Mouse (Mus musculus): ENCODE results near the gene Lpgat1.
A peak's percentile ranks its signal among the peaks of the same experiment; 100 is the strongest.

The Lpgat1 gene

DNA sequence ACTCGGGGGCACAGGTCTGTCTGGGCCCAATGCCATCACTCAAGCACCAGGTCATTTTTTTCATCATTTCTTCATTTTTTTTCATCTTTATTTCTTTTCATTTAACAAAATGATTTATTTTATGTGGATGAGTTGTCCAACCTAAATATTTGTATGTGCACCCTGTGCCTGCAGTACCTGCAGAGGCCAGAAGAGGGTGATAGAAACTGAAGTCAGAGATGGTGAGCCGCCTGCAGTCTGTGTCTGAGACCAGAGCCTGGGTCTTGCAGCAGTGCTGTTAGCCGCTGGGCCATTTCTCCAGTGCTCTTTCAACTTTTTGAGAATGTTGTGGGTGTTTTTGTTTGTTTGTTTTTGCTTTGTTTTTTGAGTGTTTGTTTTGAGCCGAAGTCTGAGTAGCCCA lies 89.1 kb downstream of the Lpgat1 start:
- no peak for DNase-seq (ENCODE audit: low spot score)

DNA sequence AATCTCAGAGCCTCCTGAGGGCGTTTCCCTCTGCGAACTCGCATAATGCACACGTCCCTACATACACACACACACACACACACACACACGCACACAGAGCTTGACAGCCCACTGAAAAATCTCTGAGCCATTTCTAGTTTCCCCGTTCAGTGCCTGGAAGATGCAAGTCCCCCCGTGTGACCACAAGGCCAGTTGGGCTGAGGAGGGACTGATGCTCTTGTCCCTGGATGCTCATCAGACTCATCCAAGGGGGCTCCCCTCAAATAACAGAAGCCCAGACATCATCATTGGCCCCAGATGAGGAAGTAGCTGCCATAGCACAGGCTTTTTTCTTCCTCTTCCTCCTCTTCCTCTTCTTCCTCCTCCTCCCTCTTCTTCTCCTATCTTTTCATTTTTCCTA lies 90.3 kb downstream of the Lpgat1 start:
- DNase-seq (ENCODE audit: low spot score) = no peak

DNA sequence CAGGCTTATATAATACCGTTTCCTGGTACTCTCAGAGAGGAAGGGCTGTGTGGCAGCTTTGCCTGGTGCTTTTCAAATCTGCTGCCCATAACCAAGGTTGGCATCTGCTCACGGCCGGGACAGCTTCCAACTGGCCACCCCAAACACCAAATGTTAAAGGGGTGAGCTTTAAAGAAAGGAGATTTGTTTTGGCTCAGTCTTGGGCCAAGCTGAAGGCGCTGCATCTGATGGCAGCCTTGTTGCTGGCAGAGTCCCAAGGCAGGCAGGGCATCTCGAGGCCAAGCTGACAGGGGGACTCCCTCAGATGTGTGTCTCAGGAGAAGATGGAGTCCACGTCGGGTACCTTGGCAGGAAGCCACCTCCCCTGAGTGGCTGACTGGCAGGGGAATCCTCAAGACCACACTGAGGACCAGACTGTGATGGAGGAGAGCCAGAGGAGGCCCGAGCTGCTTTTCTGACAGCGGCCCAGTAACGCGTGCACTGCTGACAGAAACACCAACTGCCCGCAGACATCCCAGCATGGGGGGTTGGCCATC lies 91.1 kb downstream of the Lpgat1 start:
- DNase-seq (ENCODE audit: low spot score) = no peak

DNA sequence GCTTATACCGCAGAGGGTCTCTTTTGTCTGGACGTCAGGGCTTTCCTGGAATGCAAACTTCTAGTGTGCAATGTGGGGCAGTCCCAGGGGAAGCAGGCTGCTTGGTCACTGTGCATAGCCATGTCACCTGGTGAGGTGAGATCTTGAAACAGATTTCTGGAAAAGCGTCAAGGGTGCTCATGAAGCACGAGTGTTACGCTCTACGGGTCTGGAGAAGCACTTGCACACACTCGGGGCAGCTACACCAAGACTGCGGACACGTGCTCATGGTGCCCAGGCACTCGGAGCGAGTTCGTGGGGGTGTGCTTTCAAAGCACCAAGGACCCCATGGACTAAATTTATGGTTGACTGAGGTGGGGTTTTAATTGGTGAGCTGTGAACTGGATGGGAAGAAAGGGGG lies 94.1 kb downstream of the Lpgat1 start:
- no peak for DNase-seq (ENCODE audit: low spot score)

DNA sequence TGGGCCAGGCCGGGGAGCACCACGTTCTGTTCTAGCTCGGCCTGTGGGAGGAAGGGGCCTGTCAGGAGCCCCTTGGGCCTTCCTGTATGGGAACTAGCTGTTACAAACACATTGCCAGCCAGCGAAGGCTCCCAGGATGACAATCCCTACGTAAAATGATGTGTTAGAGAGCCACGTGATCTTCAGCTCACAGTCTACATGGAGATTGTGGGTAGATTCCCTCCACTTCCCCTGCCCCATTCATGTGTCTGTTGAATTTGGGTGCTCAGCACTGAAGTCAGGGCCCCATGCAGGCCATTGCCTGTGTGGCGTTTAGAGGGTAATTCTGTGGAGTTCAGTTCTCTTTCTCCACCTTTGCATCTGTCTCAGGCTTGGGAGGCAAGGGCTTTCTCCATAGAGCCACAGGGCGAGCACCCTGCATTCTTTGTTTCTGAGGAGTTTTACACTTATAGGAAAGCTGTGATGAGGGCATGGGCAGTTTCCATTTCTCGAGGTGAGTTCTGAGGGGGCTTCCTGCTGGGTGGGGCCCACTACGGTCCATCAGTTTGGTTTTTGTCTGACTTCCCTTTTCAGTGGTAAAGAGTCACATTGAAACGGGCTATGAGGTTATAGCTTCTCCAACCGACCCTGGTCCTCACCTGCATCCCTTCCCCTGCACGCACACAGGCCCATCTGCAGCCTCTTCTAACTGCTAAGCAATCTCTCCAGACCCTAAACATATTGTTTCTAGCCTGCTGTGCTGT lies 95.5 kb downstream of the Lpgat1 start:
- no peak for DNase-seq (ENCODE audit: low spot score)

DNA sequence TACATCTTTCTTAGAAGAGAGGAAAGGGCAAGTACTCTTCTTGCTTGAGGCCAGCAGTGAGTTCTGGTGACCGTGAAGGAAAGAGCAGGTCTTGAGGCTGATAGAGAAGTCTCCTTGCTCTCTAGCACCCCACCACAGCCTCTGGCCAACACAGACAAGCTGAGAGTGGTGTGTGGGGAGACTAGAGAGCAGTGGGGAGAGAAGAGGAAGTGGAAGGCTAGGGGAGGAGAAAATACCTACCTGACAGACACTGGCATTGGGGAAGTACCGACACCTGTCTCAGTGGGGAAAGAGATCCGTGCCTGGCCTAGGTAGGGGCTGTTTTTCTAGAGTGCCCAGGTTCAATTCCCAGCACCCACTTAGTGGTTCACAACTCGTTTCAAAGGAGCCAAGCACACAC lies 96.6 kb downstream of the Lpgat1 start:
- DNase-seq (ENCODE audit: low spot score) = no peak

DNA sequence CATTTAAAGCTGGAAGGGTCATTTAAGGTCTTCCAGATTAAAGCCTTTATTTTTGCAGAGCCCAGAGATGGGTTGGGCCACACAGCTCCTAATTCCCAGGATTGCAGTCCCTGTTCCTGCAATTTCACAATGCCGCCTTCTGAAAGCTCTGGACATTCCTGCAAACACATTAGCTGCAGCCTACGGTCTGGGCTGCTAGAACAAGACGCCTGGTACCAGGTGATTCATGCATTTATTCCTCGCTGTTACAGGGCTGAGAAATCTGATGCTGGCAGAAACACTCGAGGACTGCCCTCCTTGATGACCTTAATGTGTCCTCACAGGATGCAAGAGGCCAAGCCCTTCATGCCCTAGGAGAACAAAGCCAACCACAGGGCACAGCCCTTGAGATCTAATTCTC lies 97.3 kb downstream of the Lpgat1 start:
- no peak for DNase-seq (ENCODE audit: low spot score)

DNA sequence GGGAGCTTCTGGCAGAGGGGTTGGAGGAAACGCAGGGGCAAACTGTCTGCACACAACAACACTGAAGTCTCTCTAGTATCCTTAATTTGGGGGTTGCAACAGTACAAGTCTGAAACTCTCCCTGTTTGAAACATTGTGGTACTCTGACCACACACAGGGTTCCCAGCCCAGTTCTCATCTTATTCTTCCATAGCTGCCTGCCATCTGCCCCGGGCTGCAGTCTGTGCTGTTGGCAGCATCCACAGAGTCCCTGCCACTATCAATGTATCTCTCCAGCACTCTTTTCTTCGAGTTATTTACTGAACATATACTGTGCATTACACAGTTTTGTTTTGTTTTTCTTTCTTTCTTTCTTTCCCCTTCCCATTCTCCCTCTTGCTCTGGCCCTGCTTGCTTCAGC lies 99.0 kb downstream of the Lpgat1 start:
- no peak for DNase-seq (ENCODE audit: low spot score)

DNA sequence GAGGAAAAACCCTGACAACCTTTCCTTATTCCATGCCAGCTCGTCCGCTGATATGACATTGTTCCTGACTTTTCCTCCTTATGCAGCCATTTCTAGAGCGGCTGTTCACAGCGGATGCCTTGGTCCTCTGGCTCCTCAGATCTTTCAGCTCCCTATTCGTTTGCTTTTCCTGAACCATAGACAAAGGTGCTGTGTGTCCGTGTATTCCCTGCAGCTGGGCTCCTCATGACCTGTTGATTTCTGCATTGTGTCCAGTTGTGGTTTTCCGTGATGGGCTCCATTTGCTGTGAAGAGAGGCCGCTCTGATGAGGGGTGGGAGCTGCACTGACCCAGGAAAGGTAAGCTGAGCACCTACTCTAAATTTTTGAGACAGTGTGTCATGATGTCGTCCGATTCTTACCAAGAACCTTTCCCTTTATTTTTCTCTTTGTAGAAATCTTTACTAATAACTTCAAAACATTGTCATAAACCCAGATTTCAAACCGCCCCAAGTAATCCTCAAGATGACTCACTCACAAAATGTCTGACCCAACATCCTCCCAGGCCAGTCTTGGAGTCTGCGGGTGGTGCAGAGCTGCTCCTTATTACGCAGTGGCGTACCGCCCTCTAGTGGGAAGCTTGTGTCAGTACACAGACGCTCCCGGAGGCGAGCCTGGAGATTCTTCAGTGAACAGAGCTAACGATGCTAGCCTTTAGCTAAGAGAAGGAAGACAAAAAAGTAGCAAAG lies 99.9 kb downstream of the Lpgat1 start:
- DNase-seq (ENCODE audit: low spot score) = peak; percentile 95

DNA sequence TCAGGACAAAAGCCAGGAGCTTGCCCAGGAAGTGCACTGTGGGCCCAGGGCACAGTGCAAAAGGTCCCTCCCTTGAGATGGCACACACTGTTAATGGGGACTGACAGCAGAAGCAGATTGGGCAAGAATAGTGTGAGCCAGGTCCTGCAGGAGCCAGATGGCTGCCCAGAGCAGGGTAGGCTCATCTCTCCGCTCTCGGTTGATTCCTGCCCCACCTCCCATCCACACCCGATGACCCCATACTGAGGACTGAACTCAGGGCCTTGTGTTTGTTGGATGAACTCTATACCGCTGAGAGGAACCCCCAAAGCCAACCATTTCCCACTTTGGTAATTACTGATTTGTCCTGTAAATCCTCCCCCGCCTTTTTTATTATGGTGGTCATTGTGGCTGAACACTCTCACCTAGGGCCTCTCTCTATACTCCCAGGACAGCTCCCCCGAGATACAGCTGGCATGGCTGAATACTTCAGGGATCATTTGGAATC lies 100.6 kb downstream of the Lpgat1 start:
- DNase-seq (ENCODE audit: low spot score) = no peak

DNA sequence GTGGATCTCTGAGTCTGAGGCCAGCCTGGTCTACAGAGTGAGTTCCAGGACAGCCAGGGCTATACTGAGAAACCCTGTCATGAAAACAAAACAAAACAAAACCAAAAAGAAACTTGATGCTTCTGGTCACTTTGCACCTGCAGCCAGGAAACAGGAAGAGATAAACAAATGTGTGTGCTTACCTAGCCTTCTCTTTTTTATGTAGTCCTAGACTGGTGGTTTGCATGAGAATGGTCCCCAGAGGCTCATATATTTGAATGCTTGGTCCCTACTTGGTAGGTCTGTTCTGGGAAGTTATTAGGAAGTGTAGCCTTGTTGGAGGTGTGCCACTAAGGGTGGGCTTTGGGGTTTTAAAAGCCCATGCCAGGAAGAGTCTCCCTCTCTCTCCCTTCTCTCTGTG lies 101.4 kb downstream of the Lpgat1 start:
- no peak for DNase-seq (ENCODE audit: low spot score)

DNA sequence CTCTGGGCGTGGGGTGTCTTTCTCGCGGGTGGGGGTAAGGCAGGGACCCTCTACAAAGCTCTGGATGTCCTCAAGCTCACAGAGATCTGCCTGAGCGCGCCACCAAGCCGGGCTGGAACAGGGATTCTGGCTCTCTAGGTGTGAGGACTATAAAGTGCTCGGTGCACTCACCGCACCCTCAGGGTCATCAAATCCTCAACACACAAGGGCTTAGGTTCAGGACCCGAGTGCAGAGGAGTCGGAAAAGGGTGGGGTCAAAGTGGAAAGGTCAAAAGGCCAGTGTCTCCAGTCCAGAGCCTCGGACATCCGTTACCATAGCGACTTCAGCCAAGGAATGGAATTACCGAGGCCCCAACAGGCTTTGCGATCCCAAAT lies 103.3 kb downstream of the Lpgat1 start:
- DNase-seq (ENCODE audit: low spot score) = no peak

DNA sequence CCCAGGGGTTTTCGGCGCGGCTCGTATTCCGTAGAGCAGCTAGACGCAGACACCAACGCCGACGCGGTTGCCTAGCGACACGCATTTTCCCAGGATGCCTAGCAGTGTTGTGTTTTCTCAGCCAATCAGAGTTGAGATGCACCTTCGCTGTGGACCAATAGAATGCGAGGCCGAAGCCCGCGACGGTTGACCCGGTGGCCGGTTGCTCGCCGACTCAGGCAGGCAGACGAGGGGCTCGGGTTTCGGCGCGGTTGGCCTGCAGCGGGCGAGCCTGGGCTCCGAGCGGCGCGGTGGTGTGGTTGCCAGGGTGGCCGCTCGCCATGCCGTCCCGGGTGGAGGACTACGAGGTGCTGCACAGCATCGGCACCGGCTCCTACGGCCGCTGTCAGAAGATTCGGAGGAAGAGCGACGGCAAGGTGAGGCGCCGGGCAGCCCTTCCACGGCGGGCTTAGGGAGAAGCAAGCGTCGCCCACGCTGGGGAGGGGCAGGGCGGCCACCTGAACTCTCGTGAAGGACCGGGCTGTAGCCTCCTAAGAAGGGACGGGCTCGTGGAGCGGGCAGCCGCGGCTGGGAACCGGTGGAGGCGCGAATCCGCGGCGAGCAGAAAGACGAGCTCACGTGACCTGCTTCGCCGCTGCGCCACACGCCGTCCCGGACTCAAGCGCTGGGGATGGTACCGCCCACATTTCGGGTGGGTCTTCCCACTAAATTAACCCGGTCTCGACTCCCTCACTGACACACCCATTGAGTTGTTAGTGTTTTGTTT lies 103.9 kb downstream of the Lpgat1 start, which contains the start of gene Nek2:
Nek2 (plus strand) TSS at position 119 of the 766 bp plus-strand sequence.
- DNase-seq (ENCODE audit: low spot score) = peak; percentile 100

DNA sequence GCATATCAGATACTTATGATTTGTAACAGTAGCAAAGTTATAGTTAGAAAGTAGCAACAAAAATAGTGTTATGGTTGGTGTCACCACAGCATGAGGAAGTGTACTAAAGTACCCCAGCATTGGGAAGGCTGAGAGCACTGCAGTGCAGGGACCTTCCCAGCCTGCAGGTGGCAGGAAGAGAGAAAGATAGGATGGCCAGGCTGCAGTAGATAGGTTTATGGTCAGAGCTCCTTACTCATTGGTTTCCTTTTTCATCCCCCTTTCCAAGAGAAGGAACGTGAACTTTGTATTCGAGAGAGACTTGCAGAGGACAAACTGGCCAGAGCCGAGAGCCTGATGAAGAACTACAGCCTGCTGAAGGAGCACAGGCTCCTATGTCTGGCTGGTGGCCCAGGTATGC lies 111.5 kb downstream of the Lpgat1 start:
- DNase-seq (ENCODE audit: low spot score) = no peak

DNA sequence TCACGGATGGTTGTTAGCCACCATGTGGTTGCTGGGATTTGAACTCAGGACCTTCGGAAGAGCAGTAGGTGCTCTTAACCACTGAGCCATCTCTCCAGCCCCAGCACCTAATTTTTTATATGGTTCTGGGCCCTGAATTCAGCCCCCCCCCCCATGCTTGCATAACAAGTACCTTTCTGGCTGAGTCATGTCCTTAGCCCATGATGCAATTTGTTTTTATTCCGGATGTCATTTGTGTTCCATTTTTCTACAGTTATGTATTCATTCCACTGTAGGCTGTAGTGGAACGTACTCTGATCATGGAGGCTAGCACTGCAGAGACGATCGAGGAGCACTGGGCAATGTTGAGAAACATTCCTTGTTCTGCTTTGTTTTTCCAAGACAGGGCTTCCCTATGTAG lies 115.8 kb downstream of the Lpgat1 start:
- DNase-seq (ENCODE audit: low spot score) = no peak
